Mouse (Mus musculus) kidney, adult 8-10 months (tissue): ENCODE data around the gene Rap1a.
A peak's percentile ranks its signal among the peaks of the same experiment; 100 is the strongest.

Source experiments
- DNase-seq, 2 experiments: peaks; one replicate each; pipeline ENCODE4 v3.0.0; 2022

Rap1a gene

GRCm38 (mm10) chr3:105801191-105802166 is at the start of gene Rap1a:
TSS of gene Rap1a (minus strand) at chr3:105801336.
- DNase-seq = peak; percentile 60 to 61

DNA sequence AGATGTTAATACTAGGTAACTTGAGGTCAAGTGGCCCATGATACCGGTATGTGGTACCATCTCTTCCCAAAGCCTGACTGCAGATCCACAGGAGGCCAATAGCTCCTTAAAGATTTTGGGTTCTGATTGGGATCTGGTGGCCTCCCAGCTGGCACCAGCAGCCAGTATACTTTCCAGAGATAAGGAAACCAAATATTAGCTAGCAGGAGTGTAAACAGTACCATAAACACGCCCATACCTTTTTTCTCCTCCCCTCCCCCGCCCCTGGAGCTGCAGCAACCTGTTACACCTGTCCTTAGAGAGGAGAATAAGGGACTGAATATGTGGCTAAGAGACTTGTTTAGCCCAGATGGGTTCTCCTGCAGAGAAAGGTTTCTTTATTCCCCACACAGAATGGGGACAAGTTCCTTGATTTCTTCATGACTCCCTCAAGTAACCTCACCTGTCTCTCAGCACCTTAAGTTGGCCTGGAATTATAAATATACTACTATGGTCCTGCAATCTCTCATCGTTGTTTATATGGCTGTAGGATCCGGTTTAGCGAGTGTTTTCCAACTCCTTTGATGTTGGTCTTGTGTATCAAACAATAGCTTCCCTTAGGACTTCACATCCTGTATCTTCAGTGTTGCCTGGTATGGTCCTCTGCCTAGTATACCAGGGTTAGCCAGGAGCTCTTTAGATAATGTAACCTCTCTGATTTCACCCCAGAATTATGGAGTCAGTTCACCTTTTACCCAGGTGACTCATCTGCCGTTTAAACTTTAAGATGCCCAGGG is 45.3 kb upstream of the Rap1a start:
- no peak for DNase-seq

GRCm38 (mm10) chr3:105839836-105840235 is 38.7 kb upstream of the Rap1a start:
- DNase-seq = no peak

DNA sequence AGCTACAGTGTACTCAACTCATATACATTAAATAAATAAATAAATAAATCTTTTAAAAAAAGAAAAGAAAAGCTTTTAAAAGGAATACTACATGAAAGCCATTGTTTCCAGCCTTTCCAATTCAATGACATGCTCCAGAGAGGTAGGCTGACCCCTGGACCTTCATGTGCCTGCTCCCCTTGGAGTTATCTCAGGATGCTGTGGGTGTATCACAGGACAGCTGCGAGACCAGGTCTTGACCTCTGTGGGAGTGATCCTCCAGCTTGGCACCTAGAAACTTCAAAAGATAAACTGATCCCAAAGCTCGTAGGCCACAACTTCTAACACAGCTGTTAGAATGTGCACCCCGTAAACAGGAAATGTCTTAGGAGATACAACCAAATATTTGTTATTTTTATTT is 37.5 kb upstream of the Rap1a start:
- no peak for DNase-seq

- DNase-seq = no peak
Observed at GRCm38 (mm10) chr3:105836883-105837282, 35.7 kb upstream of the Rap1a start.

- DNase-seq = no peak
Observed at GRCm38 (mm10) chr3:105835875-105836274, 34.7 kb upstream of the Rap1a start.

DNA sequence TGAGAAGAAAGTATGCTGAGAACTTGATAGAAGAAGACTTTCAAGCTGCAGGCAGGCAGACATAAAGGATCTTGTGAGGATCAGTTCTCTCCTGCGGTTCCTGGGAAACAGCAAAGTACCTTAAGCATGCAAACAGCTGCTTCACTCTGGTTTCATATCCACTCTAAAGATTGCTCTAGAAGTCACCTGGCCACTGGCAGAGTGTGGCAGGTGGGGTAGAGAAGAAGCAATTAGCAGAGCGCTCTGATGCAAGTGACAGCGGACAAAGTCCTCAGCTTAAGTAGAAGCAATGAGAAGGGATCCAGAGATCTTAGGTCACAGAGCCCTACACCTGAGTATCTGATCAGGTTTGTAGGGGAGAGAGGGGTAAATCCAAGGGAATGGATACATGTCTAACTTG is 30.4 kb upstream of the Rap1a start:
- DNase-seq = no peak

DNA sequence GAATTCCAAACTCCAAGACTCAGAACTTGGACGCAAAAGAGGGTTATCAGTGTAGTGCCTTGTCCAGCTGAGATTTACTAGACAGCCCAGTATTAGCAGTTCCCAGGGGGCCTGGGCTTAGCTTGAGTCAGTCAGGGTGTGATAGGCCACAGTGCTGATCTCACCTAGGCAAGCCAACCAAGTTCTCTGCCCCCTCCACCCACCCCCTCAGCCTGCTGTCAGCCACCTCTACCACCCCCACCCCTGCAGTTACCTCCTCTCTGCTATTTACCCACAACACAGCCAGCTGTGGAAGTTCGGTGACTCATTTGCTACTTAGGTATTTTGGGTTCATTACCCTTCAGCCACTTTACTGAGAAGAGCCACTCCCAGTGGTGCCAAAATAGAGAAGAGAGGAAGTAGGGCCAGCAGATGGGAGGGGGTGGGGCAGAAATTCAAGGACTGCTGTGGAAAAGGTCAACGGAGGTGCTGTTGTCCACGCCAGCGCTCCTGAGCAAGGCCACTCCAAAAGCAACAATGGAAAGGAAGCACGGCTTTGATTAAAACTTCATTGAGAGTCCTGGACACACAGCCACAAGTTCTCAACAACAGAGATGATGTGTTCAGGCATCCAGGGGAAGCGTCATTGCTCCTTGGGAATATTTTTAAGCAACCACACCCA is 24.5 kb upstream of the Rap1a start:
- peak; percentile 32 to 34 for DNase-seq

DNA sequence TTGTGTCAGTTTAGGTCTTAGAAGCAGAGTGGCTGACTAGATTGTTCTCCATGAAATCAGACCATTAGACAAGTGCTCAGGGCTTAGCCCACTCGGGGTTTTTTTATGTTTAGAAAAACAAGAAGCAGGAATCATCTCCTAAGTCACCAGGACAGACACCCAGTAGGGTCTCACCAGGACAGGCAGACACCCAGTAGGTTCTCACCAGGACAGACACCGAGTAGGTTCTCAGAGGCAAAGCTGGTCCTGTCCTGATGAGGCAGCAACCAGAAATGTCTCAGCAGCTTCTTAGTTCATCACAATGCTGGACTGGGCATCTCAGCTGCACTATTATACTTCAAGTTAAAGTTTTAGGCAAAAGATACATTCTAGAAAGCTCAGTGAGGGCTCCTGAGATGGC is 23.6 kb upstream of the Rap1a start:
- no peak for DNase-seq

- DNase-seq = no peak
Observed at GRCm38 (mm10) chr3:105824103-105824502, 23.0 kb upstream of the Rap1a start.

DNA sequence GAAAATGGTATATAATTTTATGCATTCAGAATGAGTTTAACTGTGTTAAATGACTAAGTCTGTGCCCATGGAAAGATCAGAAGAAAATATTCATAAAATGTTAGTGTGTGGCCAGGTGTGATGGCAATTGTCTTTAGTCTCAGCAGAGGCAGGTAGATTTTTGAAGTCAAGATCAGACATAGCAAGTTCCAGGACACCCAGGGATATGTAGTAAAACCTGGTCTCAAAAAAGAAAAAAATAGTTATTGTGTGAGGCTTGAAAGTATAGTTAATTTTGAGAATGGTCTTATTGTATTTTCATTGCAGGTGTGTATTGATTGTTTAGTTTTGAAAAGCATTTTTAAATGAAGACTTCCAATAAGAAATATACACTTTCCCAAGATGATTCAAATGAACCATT is 22.5 kb upstream of the Rap1a start:
- no peak for DNase-seq

GRCm38 (mm10) chr3:105821504-105821903 is 20.4 kb upstream of the Rap1a start:
- DNase-seq = no peak

DNA sequence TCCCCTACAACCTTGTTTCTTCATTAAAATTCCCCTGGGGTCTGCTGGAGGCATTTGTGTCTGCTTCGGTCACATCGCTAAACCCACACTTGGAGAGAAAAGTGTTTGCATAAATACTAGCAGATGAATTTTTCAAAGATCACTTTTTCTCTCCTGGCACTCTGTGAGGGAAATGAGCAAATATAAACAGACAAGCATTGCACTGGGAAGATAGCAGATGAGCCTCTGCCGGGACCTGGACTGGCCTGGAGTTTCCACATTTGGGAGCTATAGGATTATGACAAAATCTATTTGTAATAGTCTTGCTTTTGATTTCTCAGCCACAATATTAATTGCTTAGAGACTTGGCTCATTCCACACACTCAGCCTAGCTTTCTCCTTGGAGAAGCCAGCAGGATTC is 19.1 kb upstream of the Rap1a start:
- DNase-seq = no peak

DNA sequence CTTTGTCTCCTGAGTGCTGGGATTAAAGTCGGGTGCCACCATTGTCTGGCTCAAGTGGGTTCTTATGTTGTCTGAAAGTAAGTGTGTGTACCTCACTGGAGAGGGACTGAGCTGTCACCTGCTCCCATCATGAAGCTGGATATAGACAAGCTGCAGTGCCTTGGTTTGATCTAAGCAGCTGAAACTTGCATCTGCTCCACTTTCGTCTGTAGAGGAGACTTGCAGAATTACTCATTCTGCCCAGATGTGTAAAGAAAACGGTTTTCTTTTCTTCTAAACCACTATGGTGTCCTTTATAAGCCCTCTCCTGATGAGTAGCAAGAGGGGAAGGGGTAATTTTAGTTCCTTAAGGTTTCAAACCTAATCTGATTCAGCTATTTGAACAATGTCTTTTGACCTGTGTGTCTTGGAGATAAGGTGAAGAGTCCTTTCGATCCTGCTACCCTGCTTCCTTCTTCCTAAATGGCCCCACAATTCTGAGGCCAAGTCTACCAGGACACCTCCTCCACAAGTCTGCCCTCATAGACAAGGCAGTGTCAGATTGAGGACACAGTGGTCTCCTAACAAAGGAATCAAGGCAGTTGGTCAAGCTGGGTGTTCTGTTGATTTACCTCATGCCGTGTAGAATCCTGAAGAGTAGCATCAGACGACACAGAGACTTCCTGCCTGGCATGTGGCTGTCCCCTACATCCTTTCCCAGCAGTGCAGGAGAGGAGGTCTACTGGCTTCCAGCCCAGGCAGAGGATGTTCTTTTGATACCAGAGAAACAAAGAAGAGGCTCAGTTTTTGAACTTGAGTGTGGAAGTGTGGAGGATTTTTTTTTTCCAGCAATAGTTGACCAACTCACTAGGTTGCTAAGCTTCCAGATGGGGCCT is 17.2 kb upstream of the Rap1a start:
- DNase-seq = no peak

GRCm38 (mm10) chr3:105816089-105816488 is 15.0 kb upstream of the Rap1a start:
- DNase-seq = no peak

- no peak for DNase-seq
Observed at GRCm38 (mm10) chr3:105815236-105815904, 14.2 kb upstream of the Rap1a start.

- no peak for DNase-seq
Observed at GRCm38 (mm10) chr3:105811146-105811545, 10.0 kb upstream of the Rap1a start.

GRCm38 (mm10) chr3:105808179-105809037 is 7.3 kb upstream of the Rap1a start:
- no peak for DNase-seq

DNA sequence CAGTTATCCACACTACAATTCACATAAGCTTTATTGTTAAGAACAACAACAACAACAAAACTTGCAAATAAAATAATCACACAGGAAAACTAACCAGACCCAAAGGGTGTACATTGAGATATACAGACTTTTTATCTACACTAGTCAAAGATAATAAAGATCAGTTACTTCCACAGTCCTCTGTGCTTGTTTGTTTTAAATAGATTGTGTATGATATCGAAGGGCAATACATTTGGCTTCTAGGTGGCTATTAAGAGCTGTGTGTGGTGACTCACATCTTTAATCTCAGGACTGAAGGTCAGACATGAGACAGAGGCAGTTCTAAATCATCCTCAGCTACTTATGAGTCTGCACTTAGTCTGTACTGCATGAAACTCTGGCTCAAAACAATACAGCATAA is 6.5 kb upstream of the Rap1a start:
- DNase-seq = no peak

GRCm38 (mm10) chr3:105806519-105807249 is 5.5 kb upstream of the Rap1a start:
- DNase-seq = no peak
